Mouse (Mus musculus): Measurements from ENCODE around the gene C87436.

DNA sequence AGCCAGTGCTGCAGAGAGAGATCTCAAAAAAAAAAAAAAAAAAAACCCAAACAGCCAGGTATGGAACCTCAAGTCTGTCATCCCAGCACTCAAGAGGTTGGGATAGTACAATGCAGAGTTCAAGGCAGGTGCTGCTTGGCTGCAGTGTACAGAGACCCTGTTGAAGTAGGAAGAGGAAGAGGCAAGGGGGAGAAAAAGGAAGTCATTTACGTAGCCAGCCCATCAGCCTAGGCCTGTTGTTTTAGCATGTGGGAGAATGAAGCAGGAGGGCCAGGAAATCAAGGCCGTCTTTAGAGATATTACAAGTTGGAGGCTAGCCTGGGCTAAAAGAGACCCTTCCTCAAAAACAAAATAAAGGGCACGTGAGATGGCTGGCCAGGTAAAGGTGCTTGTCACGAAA, 65.3 kb downstream of the C87436 start:
- TF ChIP-seq POLR2A (IDR thresholded peaks at IDR 0.05; ENCODE audit: control insufficient read depth, extremely low read depth, insufficient read depth, low read length, poor library complexity) = no peak
- no peak for TF ChIP-seq CTCF (IDR thresholded peaks at IDR 0.05; ENCODE audit: borderline replicate concordance, control insufficient read depth, extremely low read depth, insufficient read depth, low read length, poor library complexity)

Measured in thymus, adult 2 months (tissue).